Mouse (Mus musculus) embryonic fibroblast, embryonic 13.5 days (primary cell): ENCODE data around the gene B2m. TPM values are rescaled to one million over a fixed set of nuclear protein-coding genes. Genes with fewer than 3 reads are reported as not detected.

Experiments
- H3K27ac ChIP-seq: 2 replicates; pipeline ENCODE4 v1.5.1; 2012; ENCODE audit warnings: low read length, control low read depth, inconsistent platforms; ENCODE audit not compliant: insufficient read depth
- H3K4me1 ChIP-seq: 2 replicates; pipeline ENCODE4 v1.6.1; 2011; ENCODE audit warnings: low read length; ENCODE audit not compliant: control insufficient read depth, insufficient read depth
- H3K4me3 ChIP-seq: 2 replicates; pipeline ENCODE4 v1.5.1; 2011; ENCODE audit warnings: mild to moderate bottlenecking, control low read depth, low read length; ENCODE audit not compliant: insufficient read depth
- CTCF ChIP-seq: IDR thresholded peaks from 2 replicates; pipeline ENCODE4 v1.5.1; 2011; ENCODE audit warnings: mild to moderate bottlenecking, control low read depth, low read length, moderate library complexity, borderline replicate concordance; ENCODE audit not compliant: insufficient read depth
- POLR2A ChIP-seq: IDR thresholded peaks from 2 replicates; pipeline ENCODE4 v1.6.1; 2011; ENCODE audit warnings: low read depth, mild to moderate bottlenecking, control low read depth, low read length, moderate library complexity
- polyA plus RNA-seq: library from polyadenylated mRNA; stranded (reverse); fragments of >200 nt; gene quantifications from 2 replicates; pipeline ENCODE4 v1.2.4, GENCODE M21; 2011; ENCODE audit warnings: low read depth; ENCODE audit not compliant: missing spikeins, insufficient read length

The B2m gene
- polyA plus RNA-seq, 1 experiment: 1,672 TPM

GRCm38 (mm10) chr2:122158362-122158802 lies 10.9 kb downstream of the B2m start:
- no peak for TF ChIP-seq POLR2A
- TF ChIP-seq CTCF: no peak
- Histone ChIP-seq H3K4me1 (peaks cover 10% of the 10 kb centered on the region), H3K4me3 (no peak overlapping the region), H3K27ac (peak overlapping the region; percentile 55)

GRCm38 (mm10) chr2:122159667-122160066 lies 12.2 kb downstream of the B2m start:
- peaks cover 16% of the 10 kb centered on the region for H3K4me1 ChIP-seq
- no peak overlapping the region for H3K27ac ChIP-seq
- TF ChIP-seq POLR2A (no peak), CTCF (no peak)
- no peak overlapping the region for H3K4me3 ChIP-seq

GRCm38 (mm10) chr2:122160680-122161079 lies 13.2 kb downstream of the B2m start, which contains the start of gene Trim69:
Gene Trim69 (plus strand): TSS chr2:122160700.
- TF ChIP-seq POLR2A: no peak
- TF ChIP-seq CTCF: peak; percentile 55; the same call in 1 of the 2 replicates
- Histone ChIP-seq H3K4me3 (no peak within 1 kb of the TSS), H3K27ac (peak within 1 kb of the TSS; percentile 92), H3K4me1 (peaks cover 16% of the 10 kb centered on the region)

- peak overlapping the region; percentile 94 for H3K27ac ChIP-seq
- TF ChIP-seq POLR2A: no peak
- TF ChIP-seq CTCF: no peak
Observed at GRCm38 (mm10) chr2:122161542-122161941, 14.1 kb downstream of the B2m start.

GRCm38 (mm10) chr2:122162529-122162928 lies 15.0 kb downstream of the B2m start:
- TF ChIP-seq POLR2A (no peak), CTCF (no peak)
- Histone ChIP-seq H3K27ac (peak overlapping the region; percentile 94; the same call in 1 of the 2 replicates), H3K4me1 (peaks cover 16% of the 10 kb centered on the region), H3K4me3 (no peak overlapping the region)

More at GRCm38 (mm10) chr2:122161542-122161941, 14.1 kb downstream of the B2m start:
- H3K4me1 ChIP-seq: peaks cover 16% of the 10 kb centered on the region
- H3K4me3 ChIP-seq: no peak overlapping the region

- Histone ChIP-seq H3K27ac (peak overlapping the region; percentile 59), H3K4me1 (peaks cover 16% of the 10 kb centered on the region)
- TF ChIP-seq POLR2A (no peak), CTCF (no peak)
Observed at GRCm38 (mm10) chr2:122163430-122164195, 16.1 kb downstream of the B2m start.

GRCm38 (mm10) chr2:122164293-122164692 lies 16.8 kb downstream of the B2m start:
- no peak overlapping the region for H3K4me3 ChIP-seq
- H3K4me1 ChIP-seq: peaks cover 12% of the 10 kb centered on the region
- no peak for TF ChIP-seq CTCF
- TF ChIP-seq POLR2A: no peak
- H3K27ac ChIP-seq: peak overlapping the region; percentile 59

More at GRCm38 (mm10) chr2:122163430-122164195, 16.1 kb downstream of the B2m start:
- H3K4me3 ChIP-seq: no peak overlapping the region

GRCm38 (mm10) chr2:122171292-122171691 lies 23.8 kb downstream of the B2m start:
- H3K4me1 ChIP-seq: no peaks in the 10 kb centered on the region
- H3K27ac ChIP-seq: no peak overlapping the region
- H3K4me3 ChIP-seq: no peak overlapping the region
- TF ChIP-seq POLR2A (no peak), CTCF (no peak)

- no peaks in the 10 kb centered on the region for H3K4me1 ChIP-seq
- no peak for TF ChIP-seq POLR2A
- no peak for TF ChIP-seq CTCF
Observed at GRCm38 (mm10) chr2:122172188-122172587, 24.7 kb downstream of the B2m start.

More at GRCm38 (mm10) chr2:122172188-122172587, 24.7 kb downstream of the B2m start:
- Histone ChIP-seq H3K27ac (no peak overlapping the region), H3K4me3 (no peak overlapping the region)
